Mouse (Mus musculus): Measurements from ENCODE around the gene Dnase2b. TPM values are rescaled to one million over a fixed set of nuclear protein-coding genes. Genes with fewer than 3 reads are reported as not detected.

Dnase2b gene
- not detected in 2 replicates for polyA plus RNA-seq (2012; ENCODE audit: insufficient read depth, insufficient read length, low replicate concordance, missing spikeins)

- WGBS = 97% methylated on average over 4 of the region's 4 CpGs
- no peak for TF ChIP-seq CTCF (IDR thresholded peaks at IDR 0.05; ENCODE audit: insufficient read depth, low read depth, low read length)
- no peak for TF ChIP-seq POLR2A (IDR thresholded peaks at IDR 0.05; ENCODE audit: insufficient read depth, low read depth, low read length)
- Histone ChIP-seq H3K4me3 (ENCODE audit: insufficient read depth, low read depth, low read length) (no peak within 1 kb of the TSS), H3K27ac (ENCODE audit: insufficient read depth, low read depth, low read length) (no peak within 1 kb of the TSS), H3K4me1 (ENCODE audit: control insufficient read depth, insufficient read depth, low read length) (peaks cover 4% of the 10 kb centered on the region)
These were observed at the start of gene Dnase2b for GRCm38 (mm10) chr3:146615496-146615895. Gene Dnase2b, minus strand, starts transcription at chr3:146615596.

- WGBS = 78% methylated on average over 7 of the region's 7 CpGs
These were observed 46.5 kb upstream of the Dnase2b start for GRCm38 (mm10) chr3:146661907-146662306.

GRCm38 (mm10) chr3:146661001-146661400, 45.6 kb upstream of the Dnase2b start:
- 26% methylated on average over 6 of the region's 6 CpGs for WGBS

More at GRCm38 (mm10) chr3:146661907-146662306, 46.5 kb upstream of the Dnase2b start:
- no peak overlapping the region for H3K4me3 ChIP-seq (ENCODE audit: insufficient read depth, low read depth, low read length)
- peaks cover 2% of the 10 kb centered on the region; the same call in 1 of the 2 replicates for H3K4me1 ChIP-seq (ENCODE audit: control insufficient read depth, insufficient read depth, low read length)
- TF ChIP-seq POLR2A (IDR thresholded peaks at IDR 0.05; ENCODE audit: insufficient read depth, low read depth, low read length) (no peak), CTCF (IDR thresholded peaks at IDR 0.05; ENCODE audit: insufficient read depth, low read depth, low read length) (no peak)
- no peak overlapping the region for H3K27ac ChIP-seq (ENCODE audit: insufficient read depth, low read depth, low read length)

GRCm38 (mm10) chr3:146659321-146659720, 43.9 kb upstream of the Dnase2b start:
- H3K4me3 ChIP-seq (ENCODE audit: insufficient read depth, low read depth, low read length) = no peak overlapping the region

More at GRCm38 (mm10) chr3:146661001-146661400, 45.6 kb upstream of the Dnase2b start:
- Histone ChIP-seq H3K4me1 (ENCODE audit: control insufficient read depth, insufficient read depth, low read length) (peaks cover 2% of the 10 kb centered on the region; the same call in 1 of the 2 replicates), H3K4me3 (ENCODE audit: insufficient read depth, low read depth, low read length) (no peak overlapping the region), H3K27ac (ENCODE audit: insufficient read depth, low read depth, low read length) (no peak overlapping the region)
- TF ChIP-seq POLR2A (IDR thresholded peaks at IDR 0.05; ENCODE audit: insufficient read depth, low read depth, low read length) (no peak), CTCF (IDR thresholded peaks at IDR 0.05; ENCODE audit: insufficient read depth, low read depth, low read length) (no peak)

GRCm38 (mm10) chr3:146658061-146658639, 42.8 kb upstream of the Dnase2b start:
- TF ChIP-seq CTCF (IDR thresholded peaks at IDR 0.05; ENCODE audit: insufficient read depth, low read depth, low read length) (no peak), POLR2A (IDR thresholded peaks at IDR 0.05; ENCODE audit: insufficient read depth, low read depth, low read length) (no peak)
- Histone ChIP-seq H3K4me3 (ENCODE audit: insufficient read depth, low read depth, low read length) (no peak overlapping the region), H3K27ac (ENCODE audit: insufficient read depth, low read depth, low read length) (no peak overlapping the region), H3K4me1 (ENCODE audit: control insufficient read depth, insufficient read depth, low read length) (peaks cover 2% of the 10 kb centered on the region; the same call in 1 of the 2 replicates)
- 100% methylated on average over 1 of the region's 1 CpGs for WGBS

More at GRCm38 (mm10) chr3:146659321-146659720, 43.9 kb upstream of the Dnase2b start:
- Histone ChIP-seq H3K4me1 (ENCODE audit: control insufficient read depth, insufficient read depth, low read length) (peaks cover 2% of the 10 kb centered on the region; the same call in 1 of the 2 replicates), H3K27ac (ENCODE audit: insufficient read depth, low read depth, low read length) (no peak overlapping the region)
- TF ChIP-seq POLR2A (IDR thresholded peaks at IDR 0.05; ENCODE audit: insufficient read depth, low read depth, low read length) (no peak), CTCF (IDR thresholded peaks at IDR 0.05; ENCODE audit: insufficient read depth, low read depth, low read length) (no peak)
- WGBS = 65% methylated on average over 5 of the region's 5 CpGs

GRCm38 (mm10) chr3:146657433-146657832, 42.0 kb upstream of the Dnase2b start:
- H3K4me1 ChIP-seq (ENCODE audit: control insufficient read depth, insufficient read depth, low read length) = peaks cover 2% of the 10 kb centered on the region; the same call in 1 of the 2 replicates
- 92% methylated on average over 5 of the region's 5 CpGs for WGBS
- no peak overlapping the region for H3K27ac ChIP-seq (ENCODE audit: insufficient read depth, low read depth, low read length)
- TF ChIP-seq CTCF (IDR thresholded peaks at IDR 0.05; ENCODE audit: insufficient read depth, low read depth, low read length) = no peak
- TF ChIP-seq POLR2A (IDR thresholded peaks at IDR 0.05; ENCODE audit: insufficient read depth, low read depth, low read length) = no peak
- H3K4me3 ChIP-seq (ENCODE audit: insufficient read depth, low read depth, low read length) = no peak overlapping the region

GRCm38 (mm10) chr3:146655111-146655577, 39.7 kb upstream of the Dnase2b start:
- 71% methylated on average over 2 of the region's 2 CpGs for WGBS
- H3K27ac ChIP-seq (ENCODE audit: insufficient read depth, low read depth, low read length) = no peak overlapping the region
- H3K4me3 ChIP-seq (ENCODE audit: insufficient read depth, low read depth, low read length) = no peak overlapping the region
- TF ChIP-seq POLR2A (IDR thresholded peaks at IDR 0.05; ENCODE audit: insufficient read depth, low read depth, low read length) (no peak), CTCF (IDR thresholded peaks at IDR 0.05; ENCODE audit: insufficient read depth, low read depth, low read length) (no peak)
- no peaks in the 10 kb centered on the region for H3K4me1 ChIP-seq (ENCODE audit: control insufficient read depth, insufficient read depth, low read length)

- Histone ChIP-seq H3K4me1 (ENCODE audit: control insufficient read depth, insufficient read depth, low read length) (no peaks in the 10 kb centered on the region), H3K27ac (ENCODE audit: insufficient read depth, low read depth, low read length) (no peak overlapping the region), H3K4me3 (ENCODE audit: insufficient read depth, low read depth, low read length) (no peak overlapping the region)
- TF ChIP-seq CTCF (IDR thresholded peaks at IDR 0.05; ENCODE audit: insufficient read depth, low read depth, low read length) (no peak), POLR2A (IDR thresholded peaks at IDR 0.05; ENCODE audit: insufficient read depth, low read depth, low read length) (no peak)
- WGBS = 63% methylated on average over 6 of the region's 6 CpGs
These were observed 38.3 kb upstream of the Dnase2b start for GRCm38 (mm10) chr3:146653692-146654091.

- Histone ChIP-seq H3K4me1 (ENCODE audit: control insufficient read depth, insufficient read depth, low read length) (no peaks in the 10 kb centered on the region), H3K27ac (ENCODE audit: insufficient read depth, low read depth, low read length) (no peak overlapping the region), H3K4me3 (ENCODE audit: insufficient read depth, low read depth, low read length) (no peak overlapping the region)
- no peak for TF ChIP-seq POLR2A (IDR thresholded peaks at IDR 0.05; ENCODE audit: insufficient read depth, low read depth, low read length)
- TF ChIP-seq CTCF (IDR thresholded peaks at IDR 0.05; ENCODE audit: insufficient read depth, low read depth, low read length) = no peak
- 89% methylated on average over 5 of the region's 5 CpGs for WGBS
These were observed 37.0 kb upstream of the Dnase2b start for GRCm38 (mm10) chr3:146652431-146652830.
